Mouse (Mus musculus): Measurements from ENCODE around the gene Acss3. TPM values are rescaled to one million over a fixed set of nuclear protein-coding genes. Genes with fewer than 3 reads are reported as not detected.

Gene Acss3
- 1.2 and 1.3 TPM in 2 replicates for polyA plus RNA-seq (2015; fragmentation: Nextera tagmentation; extraction: Ambion mirVana)

DNA sequence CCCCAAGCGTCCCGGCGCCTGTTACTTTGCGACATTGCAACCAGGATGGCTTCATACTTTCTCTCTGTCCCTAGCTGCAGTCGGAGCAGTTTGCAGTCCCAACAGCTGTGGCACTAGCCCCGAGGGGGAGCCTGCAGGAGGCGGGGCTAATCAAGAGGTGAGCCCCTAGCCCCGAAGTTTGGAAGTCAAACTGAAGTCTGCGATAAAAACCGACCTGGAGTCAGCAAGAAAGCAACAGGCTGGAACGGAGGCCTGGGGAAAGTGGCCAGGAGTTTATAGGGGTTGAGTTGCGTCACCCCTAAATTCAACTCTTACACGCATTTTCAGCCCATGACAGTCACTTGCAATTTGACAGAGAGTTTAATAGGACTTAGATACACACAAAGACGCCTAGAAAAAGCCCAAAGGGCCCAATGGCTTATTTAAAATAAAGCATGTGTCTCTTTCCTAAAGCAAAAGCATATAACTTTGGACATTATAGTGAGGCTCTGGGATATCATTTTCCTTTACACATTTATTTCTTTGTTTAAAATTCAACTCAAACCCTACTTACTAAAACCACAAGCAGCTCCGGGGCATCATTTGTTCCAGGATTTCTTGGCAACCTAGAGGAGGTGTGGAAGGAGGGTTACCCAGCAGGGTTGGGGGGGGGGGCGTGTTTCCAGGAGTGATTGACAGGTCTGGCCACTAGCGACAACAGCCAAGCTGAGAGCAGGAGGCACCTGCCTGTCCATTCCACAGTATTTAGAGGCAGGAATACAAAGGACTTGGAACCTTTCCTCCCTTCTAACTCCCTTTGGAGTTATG is at the start of gene Acss3:
Gene Acss3 (minus strand): TSS at position 140 of the 807 bp plus-strand sequence.
- Histone ChIP-seq H3K36me3 (ENCODE audit: control insufficient read depth, insufficient read depth, low read length) (no peaks in the 10 kb centered on the region), H3K4me2 (ENCODE audit: low read length) (peak within 1 kb of the TSS; percentile 55), H3K9me3 (ENCODE audit: control insufficient read depth, low read length) (no peaks in the 10 kb centered on the region), H3K27ac (ENCODE audit: low read depth, low read length) (no peak within 1 kb of the TSS), H3K4me3 (ENCODE audit: low read length) (peak within 1 kb of the TSS; percentile 40), H3K27me3 (replicated peaks; ENCODE audit: control insufficient read depth, insufficient read depth, low read length) (no peaks in the 10 kb centered on the region; the same call in 1 of the 2 replicates), H3K9ac (ENCODE audit: low read depth, low read length) (peak within 1 kb of the TSS; percentile 53), H3K4me1 (ENCODE audit: control insufficient read depth, insufficient read depth, low read depth, low read length) (no peaks in the 10 kb centered on the region; the same call in 1 of the 2 replicates)
- peak; percentile 86 for ATAC-seq
- WGBS = 2% methylated on average over 17 of the region's 17 CpGs

DNA sequence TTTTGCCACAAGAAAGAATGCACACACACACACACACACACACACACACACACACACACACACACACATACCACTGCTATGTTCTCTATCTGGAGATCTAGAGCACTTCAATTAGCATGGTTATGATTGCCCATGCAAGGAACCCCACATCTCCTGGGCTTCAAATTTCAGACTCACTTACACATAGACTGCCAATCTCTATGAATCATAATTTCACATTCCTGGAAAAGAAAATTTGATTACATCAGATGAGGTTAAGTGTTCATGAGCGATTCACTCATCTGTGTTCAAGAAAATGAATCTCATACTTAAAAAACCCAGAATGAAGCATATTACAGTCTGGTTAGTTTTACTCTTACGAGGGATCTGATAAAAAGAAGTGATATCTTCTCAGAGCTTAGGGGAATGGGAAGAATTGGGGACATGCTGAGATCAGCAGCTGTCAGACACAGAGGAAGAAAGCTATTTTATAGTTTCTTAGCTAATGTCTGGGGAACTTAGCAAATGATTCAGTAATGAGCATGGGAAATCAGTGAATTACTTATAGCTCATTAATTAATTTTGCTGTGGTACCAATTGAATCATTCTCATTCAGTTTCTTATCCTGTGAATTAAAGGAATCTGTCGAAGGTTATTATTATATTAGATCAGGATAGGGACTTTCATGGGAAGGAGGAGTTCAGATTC is 48.7 kb upstream of the Acss3 start:
- no peaks in the 10 kb centered on the region for H3K27me3 ChIP-seq (replicated peaks; ENCODE audit: control insufficient read depth, insufficient read depth, low read length)
- WGBS = 57% methylated on average over 3 of the region's 3 CpGs
- H3K36me3 ChIP-seq (ENCODE audit: control insufficient read depth, insufficient read depth, low read length) = no peaks in the 10 kb centered on the region
- H3K4me3 ChIP-seq (ENCODE audit: low read length) = no peak overlapping the region
- ATAC-seq = no peak; the same call in 1 of the 2 replicates
- H3K9me3 ChIP-seq (ENCODE audit: control insufficient read depth, low read length) = no peaks in the 10 kb centered on the region
- H3K9ac ChIP-seq (ENCODE audit: low read depth, low read length) = no peak overlapping the region
- no peak overlapping the region for H3K27ac ChIP-seq (ENCODE audit: low read depth, low read length)
- H3K4me1 ChIP-seq (ENCODE audit: control insufficient read depth, insufficient read depth, low read depth, low read length) = no peaks in the 10 kb centered on the region
- no peak overlapping the region for H3K4me2 ChIP-seq (ENCODE audit: low read length)

DNA sequence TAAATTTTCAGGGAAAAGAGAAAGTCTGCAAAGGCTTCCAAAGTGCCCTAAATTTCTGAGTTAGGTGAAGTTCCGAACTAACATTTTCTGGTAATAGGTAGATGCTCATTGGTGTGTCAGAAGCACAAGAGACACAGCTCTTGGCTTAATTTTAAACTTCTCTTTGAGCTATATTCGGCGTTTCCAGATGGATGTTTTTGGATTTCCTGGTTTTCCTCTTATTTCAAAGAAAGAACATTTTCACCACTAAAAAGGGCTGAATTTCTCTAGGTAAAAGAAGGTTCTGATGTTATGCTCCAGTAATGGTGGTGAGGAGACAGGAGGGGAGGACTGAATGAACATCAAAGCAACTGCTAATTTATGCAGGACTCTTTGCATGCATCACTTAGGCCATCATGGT is 43.0 kb upstream of the Acss3 start:
- no peaks in the 10 kb centered on the region for H3K36me3 ChIP-seq (ENCODE audit: control insufficient read depth, insufficient read depth, low read length)
- H3K27ac ChIP-seq (ENCODE audit: low read depth, low read length) = no peak overlapping the region
- no peaks in the 10 kb centered on the region for H3K4me1 ChIP-seq (ENCODE audit: control insufficient read depth, insufficient read depth, low read depth, low read length)
- ATAC-seq = no peak
- no peak overlapping the region for H3K9ac ChIP-seq (ENCODE audit: low read depth, low read length)
- H3K4me3 ChIP-seq (ENCODE audit: low read length) = no peak overlapping the region
- no peaks in the 10 kb centered on the region for H3K27me3 ChIP-seq (replicated peaks; ENCODE audit: control insufficient read depth, insufficient read depth, low read length)
- no peak overlapping the region for H3K4me2 ChIP-seq (ENCODE audit: low read length)
- 93% methylated on average over 3 of the region's 3 CpGs for WGBS
- H3K9me3 ChIP-seq (ENCODE audit: control insufficient read depth, low read length) = no peaks in the 10 kb centered on the region

DNA sequence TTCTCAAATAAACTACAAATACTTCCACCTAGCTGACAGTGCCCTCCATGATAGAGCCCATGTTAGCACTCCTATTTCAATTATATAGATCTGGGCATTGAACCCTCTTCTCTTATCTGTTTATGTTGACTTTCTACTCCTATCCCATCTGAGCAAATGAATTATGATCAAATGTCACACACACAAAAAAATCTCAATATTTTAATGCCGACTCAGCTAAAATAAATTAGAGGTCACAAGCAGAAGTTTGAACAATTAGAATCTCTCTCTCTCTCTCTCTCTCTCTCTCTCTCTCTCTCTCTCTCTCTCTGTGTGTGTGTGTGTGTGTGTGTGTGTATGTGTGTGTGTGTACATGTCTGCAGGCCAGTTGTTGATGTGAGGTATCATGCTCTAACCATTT is 25.3 kb upstream of the Acss3 start:
- Histone ChIP-seq H3K4me2 (ENCODE audit: low read length) (no peak overlapping the region), H3K36me3 (ENCODE audit: control insufficient read depth, insufficient read depth, low read length) (no peaks in the 10 kb centered on the region), H3K4me3 (ENCODE audit: low read length) (no peak overlapping the region), H3K4me1 (ENCODE audit: control insufficient read depth, insufficient read depth, low read depth, low read length) (no peaks in the 10 kb centered on the region), H3K9me3 (ENCODE audit: control insufficient read depth, low read length) (no peaks in the 10 kb centered on the region), H3K27ac (ENCODE audit: low read depth, low read length) (no peak overlapping the region), H3K9ac (ENCODE audit: low read depth, low read length) (no peak overlapping the region), H3K27me3 (replicated peaks; ENCODE audit: control insufficient read depth, insufficient read depth, low read length) (no peaks in the 10 kb centered on the region)
- WGBS = 92% methylated on average over 1 of the region's 1 CpGs
- no peak for ATAC-seq

DNA sequence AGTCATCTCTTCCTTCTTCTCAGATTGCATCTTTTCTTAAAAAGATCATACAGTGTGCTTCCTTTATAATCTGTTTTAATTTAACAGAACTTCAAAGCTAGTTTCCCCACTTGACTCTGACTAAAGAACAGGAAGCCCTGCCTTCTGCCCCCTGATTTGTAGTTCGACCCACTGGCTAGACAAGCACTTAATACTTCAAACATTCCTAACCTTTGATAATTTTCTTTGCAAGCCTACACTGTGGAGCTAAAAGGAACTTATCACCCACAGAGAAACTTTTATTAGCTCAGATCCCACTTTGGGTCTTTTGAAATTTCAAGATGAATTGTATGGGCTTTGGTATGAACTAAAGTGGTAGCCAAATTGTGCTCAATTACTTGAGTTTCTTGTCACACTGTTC is 20.5 kb upstream of the Acss3 start:
- Histone ChIP-seq H3K9me3 (ENCODE audit: control insufficient read depth, low read length) (no peaks in the 10 kb centered on the region), H3K36me3 (ENCODE audit: control insufficient read depth, insufficient read depth, low read length) (no peaks in the 10 kb centered on the region), H3K27ac (ENCODE audit: low read depth, low read length) (no peak overlapping the region), H3K4me3 (ENCODE audit: low read length) (no peak overlapping the region), H3K4me1 (ENCODE audit: control insufficient read depth, insufficient read depth, low read depth, low read length) (no peaks in the 10 kb centered on the region), H3K4me2 (ENCODE audit: low read length) (no peak overlapping the region), H3K9ac (ENCODE audit: low read depth, low read length) (no peak overlapping the region), H3K27me3 (replicated peaks; ENCODE audit: control insufficient read depth, insufficient read depth, low read length) (no peaks in the 10 kb centered on the region)
- 69% methylated on average over 1 of the region's 1 CpGs for WGBS
- no peak for ATAC-seq

DNA sequence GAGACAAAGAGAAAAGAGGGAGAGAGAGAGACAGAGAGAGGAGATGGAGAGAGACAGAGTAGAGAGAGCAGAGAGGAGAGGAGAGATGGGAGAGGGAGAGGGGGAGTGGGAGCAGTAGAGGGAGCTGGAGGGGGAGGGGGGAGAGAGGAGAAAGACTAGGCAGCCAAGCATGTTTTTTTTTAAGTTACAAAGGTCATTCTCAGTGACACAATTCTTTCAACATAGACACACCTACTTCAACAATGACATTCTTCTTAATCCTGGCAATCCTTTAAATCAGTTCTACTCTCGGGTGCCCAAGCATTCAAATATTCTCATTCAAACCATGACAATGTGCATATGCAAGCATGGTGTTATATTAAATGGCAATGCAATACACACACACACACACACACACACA is 19.4 kb upstream of the Acss3 start:
- no peaks in the 10 kb centered on the region for H3K9me3 ChIP-seq (ENCODE audit: control insufficient read depth, low read length)
- ATAC-seq = no peak
- H3K36me3 ChIP-seq (ENCODE audit: control insufficient read depth, insufficient read depth, low read length) = no peaks in the 10 kb centered on the region
- WGBS = 76% methylated on average over 1 of the region's 1 CpGs
- H3K4me2 ChIP-seq (ENCODE audit: low read length) = no peak overlapping the region
- H3K27ac ChIP-seq (ENCODE audit: low read depth, low read length) = no peak overlapping the region
- no peaks in the 10 kb centered on the region for H3K4me1 ChIP-seq (ENCODE audit: control insufficient read depth, insufficient read depth, low read depth, low read length)
- no peak overlapping the region for H3K4me3 ChIP-seq (ENCODE audit: low read length)
- H3K27me3 ChIP-seq (replicated peaks; ENCODE audit: control insufficient read depth, insufficient read depth, low read length) = no peaks in the 10 kb centered on the region
- no peak overlapping the region for H3K9ac ChIP-seq (ENCODE audit: low read depth, low read length)

DNA sequence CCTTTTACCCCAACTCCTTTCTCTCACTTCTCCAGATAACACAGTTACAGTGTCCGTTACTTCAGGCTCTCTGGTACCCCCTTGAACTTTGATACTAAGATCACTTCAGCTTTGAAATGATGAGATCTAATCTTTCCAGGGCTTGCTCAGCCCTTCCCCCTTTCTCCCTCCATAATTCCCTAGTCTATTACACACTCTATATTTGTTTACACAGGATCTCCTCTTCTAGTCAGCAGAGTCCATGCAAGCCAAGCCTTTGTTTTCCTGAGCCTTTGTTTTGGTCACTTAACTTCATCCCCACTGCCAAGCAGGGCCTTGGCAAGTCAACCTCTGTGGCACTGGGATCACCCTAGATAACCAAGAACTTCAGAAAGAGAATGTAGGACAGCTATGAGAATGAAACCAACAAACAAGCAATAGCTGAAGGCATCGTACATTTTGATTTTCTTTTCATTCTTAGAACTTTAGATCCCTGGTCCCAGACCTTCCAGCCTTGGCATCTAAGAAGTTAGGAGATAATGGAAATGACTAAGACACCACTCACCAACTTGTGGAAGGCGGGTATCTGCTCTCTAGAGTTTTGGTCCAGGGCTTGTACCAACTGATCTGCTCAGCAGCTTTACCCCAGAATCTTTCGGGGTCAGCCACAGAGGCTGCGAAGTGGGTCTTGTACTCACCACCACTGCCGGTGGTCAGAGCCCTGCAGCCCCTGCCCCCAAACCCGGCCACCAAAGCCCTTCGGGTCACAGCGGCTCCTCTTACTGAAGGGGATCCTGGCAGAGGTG is 532 bp downstream of the Acss3 start:
- no peaks in the 10 kb centered on the region for H3K36me3 ChIP-seq (ENCODE audit: control insufficient read depth, insufficient read depth, low read length)
- no peaks in the 10 kb centered on the region for H3K9me3 ChIP-seq (ENCODE audit: control insufficient read depth, low read length)
- 11% methylated on average over 9 of the region's 9 CpGs for WGBS
- H3K4me2 ChIP-seq (ENCODE audit: low read length) = peak overlapping the region; percentile 55
- ATAC-seq = no peak
- peak overlapping the region; percentile 40 for H3K4me3 ChIP-seq (ENCODE audit: low read length)
- peak overlapping the region; percentile 53 for H3K9ac ChIP-seq (ENCODE audit: low read depth, low read length)
- no peaks in the 10 kb centered on the region; the same call in 1 of the 2 replicates for H3K4me1 ChIP-seq (ENCODE audit: control insufficient read depth, insufficient read depth, low read depth, low read length)
- H3K27ac ChIP-seq (ENCODE audit: low read depth, low read length) = no peak overlapping the region
- no peaks in the 10 kb centered on the region; the same call in 1 of the 2 replicates for H3K27me3 ChIP-seq (replicated peaks; ENCODE audit: control insufficient read depth, insufficient read depth, low read length)

DNA sequence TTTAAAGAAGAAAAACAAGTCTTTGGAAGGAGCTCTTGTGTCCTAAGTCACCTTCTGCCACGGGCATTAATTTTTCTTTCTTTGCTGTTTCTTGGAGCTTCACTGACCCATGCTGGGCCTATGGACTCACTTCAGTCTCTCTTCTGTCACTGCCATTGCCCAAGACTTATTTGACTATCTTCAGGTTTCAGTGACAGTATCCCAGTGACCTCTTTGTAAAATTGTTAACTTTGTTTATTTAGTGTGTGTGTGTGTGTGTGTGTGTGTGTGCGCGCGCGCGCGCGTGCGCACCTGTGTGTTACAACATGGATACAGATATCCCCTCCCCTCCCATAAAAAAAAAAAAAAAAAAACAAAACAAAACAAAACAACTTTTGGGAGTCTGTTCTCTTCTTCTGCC is 2.2 kb downstream of the Acss3 start:
- Histone ChIP-seq H3K27ac (ENCODE audit: low read depth, low read length) (no peak overlapping the region), H3K4me3 (ENCODE audit: low read length) (no peak overlapping the region), H3K9ac (ENCODE audit: low read depth, low read length) (no peak overlapping the region), H3K4me2 (ENCODE audit: low read length) (no peak overlapping the region), H3K4me1 (ENCODE audit: control insufficient read depth, insufficient read depth, low read depth, low read length) (no peaks in the 10 kb centered on the region; the same call in 1 of the 2 replicates), H3K9me3 (ENCODE audit: control insufficient read depth, low read length) (no peaks in the 10 kb centered on the region), H3K36me3 (ENCODE audit: control insufficient read depth, insufficient read depth, low read length) (no peaks in the 10 kb centered on the region), H3K27me3 (replicated peaks; ENCODE audit: control insufficient read depth, insufficient read depth, low read length) (no peaks in the 10 kb centered on the region; the same call in 1 of the 2 replicates)
- WGBS = 96% methylated on average over 9 of the region's 9 CpGs
- no peak for ATAC-seq

DNA sequence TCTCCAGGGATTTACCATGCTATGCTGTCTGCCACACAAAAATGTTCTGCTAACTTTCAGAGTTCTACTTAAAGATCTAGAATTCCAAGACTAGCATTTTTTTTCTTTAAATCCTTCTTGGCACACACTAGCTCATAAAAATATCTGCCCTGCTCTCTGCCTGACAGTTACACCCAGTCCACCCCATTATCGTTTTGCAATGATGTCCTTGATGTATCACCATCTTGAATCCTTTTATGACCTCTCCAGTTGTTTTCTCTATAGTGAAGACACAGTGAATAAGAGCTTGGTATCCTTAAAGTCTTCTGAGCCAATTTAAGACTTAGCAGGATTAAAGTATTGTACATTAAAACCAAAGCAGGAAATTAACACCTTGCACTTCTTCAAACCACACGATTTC is 4.3 kb downstream of the Acss3 start:
- WGBS = 88% methylated on average over 2 of the region's 2 CpGs
- no peaks in the 10 kb centered on the region for H3K36me3 ChIP-seq (ENCODE audit: control insufficient read depth, insufficient read depth, low read length)
- H3K4me2 ChIP-seq (ENCODE audit: low read length) = no peak overlapping the region
- no peak overlapping the region for H3K27ac ChIP-seq (ENCODE audit: low read depth, low read length)
- no peaks in the 10 kb centered on the region; the same call in 1 of the 2 replicates for H3K27me3 ChIP-seq (replicated peaks; ENCODE audit: control insufficient read depth, insufficient read depth, low read length)
- no peak overlapping the region for H3K9ac ChIP-seq (ENCODE audit: low read depth, low read length)
- no peak overlapping the region for H3K4me3 ChIP-seq (ENCODE audit: low read length)
- no peak for ATAC-seq
- H3K4me1 ChIP-seq (ENCODE audit: control insufficient read depth, insufficient read depth, low read depth, low read length) = no peaks in the 10 kb centered on the region; the same call in 1 of the 2 replicates
- H3K9me3 ChIP-seq (ENCODE audit: control insufficient read depth, low read length) = no peaks in the 10 kb centered on the region

Measured in hindbrain, embryonic 16.5 days (tissue).